Mouse (Mus musculus) adrenal gland, postnatal 14 days (tissue): ENCODE results near the gene Slc8b1. TPM values are rescaled to one million over a fixed set of nuclear protein-coding genes. Genes with fewer than 3 reads are reported as not detected.
A peak's percentile ranks its signal among the peaks of the same experiment; 100 is the strongest.
"Not testable (repeated sequence)": the region's sequence is repeated elsewhere in the genome, so short reads cannot be mapped to it uniquely, and the experiment has no call there.

Experiments used
- DNase-seq: peaks from one replicate; pipeline ENCODE4 v3.0.0; 2021; ENCODE audit warnings: mixed read lengths
- total RNA-seq: library from RNA; stranded (reverse); gene quantifications from 2 replicates; pipeline ENCODE4 v1.2.3, GENCODE M21; 2021

The Slc8b1 gene
- total RNA-seq, 1 experiment from 2014 or later: 33.5 TPM

DNA sequence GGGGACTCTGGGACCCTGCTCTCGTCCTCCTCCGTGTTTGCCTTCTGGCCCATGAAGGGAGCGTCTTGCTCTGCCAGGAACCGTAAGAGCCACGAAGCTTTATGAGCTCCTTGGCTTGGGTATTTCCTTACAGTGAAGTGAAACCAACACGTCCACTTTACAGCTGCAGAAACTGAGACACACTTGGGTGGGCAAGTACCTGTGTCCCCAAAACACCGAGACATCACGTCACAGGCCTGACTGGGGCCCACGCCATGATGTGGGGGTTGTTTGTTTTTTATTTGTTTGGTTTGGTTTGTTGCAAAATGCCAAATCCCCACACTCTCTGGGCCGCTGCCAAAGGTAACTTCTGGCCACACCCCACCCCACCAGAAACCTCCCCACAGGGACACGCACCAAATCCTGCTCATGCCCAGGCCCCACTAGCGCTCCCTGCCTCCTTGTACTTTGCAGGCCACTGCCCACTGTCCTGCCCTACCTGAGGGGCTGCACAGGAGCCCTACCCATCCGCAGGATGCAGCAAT lies 15.2 kb upstream of the Slc8b1 start:
- DNase-seq: no peak

DNA sequence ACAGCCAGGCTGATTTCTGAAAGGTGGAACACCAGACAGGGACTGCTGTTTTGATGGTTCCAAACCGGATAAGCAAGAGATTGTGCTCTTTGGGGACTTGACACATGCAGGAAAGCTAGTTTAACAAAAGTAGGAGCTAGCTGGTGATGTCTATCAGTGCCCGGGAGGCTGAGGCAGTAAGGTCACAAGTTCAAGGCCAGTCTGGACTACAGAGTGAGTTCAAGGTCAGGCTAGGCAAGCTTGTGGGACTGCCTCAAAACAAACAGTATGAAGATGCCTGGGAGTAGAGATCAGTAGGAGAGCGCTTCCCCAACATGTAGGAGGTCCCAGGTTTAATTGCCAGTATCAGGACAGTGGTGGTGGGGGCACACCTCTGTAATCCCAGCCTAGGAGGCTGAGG lies 13.9 kb upstream of the Slc8b1 start:
- no peak for DNase-seq

DNA sequence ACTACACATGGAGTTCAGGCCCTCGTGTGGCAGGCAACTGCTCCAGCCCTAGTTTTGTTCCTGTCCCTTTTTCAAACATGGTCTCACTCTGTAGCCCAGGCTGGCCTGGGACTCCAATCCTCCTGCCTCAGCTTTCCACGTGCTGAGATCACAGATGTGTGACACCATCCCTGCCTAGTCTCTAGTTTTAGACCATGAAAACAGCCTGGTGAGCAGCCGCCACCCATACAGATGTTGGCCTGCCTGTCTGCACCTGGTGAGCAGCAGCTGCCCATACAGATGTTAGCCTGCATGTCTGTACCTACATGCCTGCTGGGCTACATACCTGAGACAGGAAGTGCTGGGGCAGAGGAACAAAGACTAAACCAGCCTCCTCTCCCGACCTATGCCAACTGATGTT lies 11.8 kb upstream of the Slc8b1 start:
- DNase-seq: no peak

DNA sequence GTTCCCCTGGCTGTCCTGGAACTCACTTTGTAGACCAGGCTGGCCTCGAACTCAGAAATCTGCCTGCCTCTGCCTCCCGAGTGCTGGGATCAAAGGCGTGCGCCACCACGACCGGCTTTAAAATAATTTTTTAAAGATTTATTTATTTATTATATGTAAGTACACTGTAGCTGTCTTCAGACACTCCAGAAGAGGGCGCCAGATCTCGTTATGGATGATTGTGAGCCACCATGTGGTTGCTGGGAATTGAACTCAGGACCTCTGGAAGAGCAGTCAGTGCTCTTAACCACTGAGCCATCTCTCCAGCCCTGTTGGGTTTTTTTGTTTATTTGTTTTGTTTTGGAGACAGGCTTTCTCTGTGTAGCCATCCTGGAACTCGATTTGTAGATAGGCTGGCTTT lies 10.4 kb upstream of the Slc8b1 start:
- not testable (repeated sequence) for DNase-seq

DNA sequence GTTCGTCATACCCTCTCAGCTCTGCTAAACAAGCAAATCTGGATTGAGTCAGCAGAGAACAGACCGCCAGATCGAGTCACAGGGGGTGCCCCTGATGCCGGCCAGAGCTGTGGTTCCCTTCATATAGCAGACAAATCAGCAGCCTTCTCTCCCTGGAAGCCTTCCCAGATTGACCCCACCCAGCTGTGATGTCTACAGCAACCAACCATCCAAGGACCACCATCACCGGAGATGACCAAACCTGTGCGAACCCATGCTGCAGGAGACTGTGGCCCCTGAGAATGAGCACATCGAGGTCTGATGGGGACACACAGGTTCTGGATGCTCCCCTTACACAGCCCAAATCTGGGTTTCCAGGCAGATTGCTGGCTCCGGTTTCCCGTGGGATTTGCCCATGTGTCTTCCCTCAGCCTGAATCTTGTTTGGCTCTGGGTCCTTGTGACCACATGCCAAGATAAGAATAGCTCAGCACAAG lies 8.8 kb upstream of the Slc8b1 start:
- DNase-seq: no peak

DNA sequence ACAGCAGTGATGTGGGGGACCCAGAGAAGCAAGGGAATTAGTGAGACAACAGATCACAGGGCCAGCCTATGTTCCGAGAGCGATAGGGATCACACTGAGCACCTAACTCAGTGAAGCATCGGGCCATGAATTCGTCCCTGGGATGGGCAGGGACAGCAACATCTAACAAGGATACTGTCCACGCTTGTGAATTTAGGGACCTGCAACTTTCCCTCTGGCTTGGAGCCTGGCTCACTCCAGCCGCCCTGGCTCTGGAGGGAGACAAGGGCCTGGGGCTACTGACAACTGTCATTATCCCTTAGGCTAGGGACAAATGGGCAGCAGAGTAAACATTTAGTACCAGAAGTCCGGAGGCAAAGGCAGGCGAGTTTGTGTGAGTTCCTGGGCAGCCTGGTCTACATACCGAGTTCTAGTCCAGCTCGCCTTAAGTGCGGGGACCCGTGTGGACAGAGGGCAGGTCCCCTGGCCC lies 8.3 kb upstream of the Slc8b1 start:
- DNase-seq: no peak

DNA sequence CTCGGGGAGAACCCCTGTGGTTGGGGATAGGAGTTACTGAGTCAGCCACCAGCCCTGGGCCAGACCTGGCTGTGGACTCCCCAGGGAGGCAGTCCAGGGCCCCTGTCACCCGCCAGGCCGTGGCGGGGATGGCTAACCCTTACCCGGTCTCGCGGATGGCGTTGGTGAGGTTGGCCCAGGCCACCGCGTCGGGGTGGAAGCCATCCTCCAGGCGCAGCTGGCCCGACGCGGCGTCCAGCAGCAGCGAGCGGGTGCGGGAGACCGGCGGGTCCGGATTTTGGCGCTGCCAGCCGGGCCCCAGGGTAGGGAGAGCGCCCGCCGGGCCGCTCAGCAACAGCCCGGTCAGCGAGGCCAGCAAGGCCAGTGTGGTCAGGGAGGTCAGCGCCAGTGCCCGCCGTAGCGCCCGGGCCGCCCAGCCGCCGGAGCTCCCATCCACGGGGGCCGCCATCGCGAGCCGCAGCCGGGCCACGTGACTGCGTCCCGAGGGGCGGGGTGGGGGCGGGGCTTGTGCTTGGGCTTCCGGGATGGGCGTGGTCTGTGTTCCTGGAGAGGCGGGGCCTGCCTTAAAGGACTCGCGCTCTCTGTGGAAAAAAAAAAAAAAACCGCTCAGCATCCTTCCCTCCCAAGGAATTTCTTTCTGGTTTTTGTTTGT lies 7.7 kb upstream of the Slc8b1 start, which contains the start of gene Plbd2:
Plbd2 (minus strand) TSS at position 482 of the 652 bp plus-strand sequence.
- peak; percentile 92 for DNase-seq

DNA sequence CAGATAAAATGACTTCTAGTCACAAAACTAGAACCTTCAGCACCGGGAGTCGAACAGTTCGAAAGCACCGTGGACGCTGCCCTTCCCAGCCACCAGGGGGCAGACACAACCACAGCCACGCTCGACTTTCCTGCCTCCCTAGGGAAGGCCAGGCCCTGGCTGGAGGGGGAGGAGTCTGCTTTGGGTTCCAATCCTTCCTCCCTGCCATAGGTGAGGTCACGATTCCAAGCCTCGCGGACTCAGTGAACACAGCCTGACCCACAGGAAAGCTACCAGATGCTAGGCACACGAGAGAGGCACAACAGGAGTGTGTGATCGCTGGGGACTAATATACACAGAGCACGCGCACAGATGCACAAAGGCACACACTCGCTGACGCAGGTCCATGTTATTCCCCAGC lies 5.6 kb upstream of the Slc8b1 start:
- peak; percentile 89 for DNase-seq

DNA sequence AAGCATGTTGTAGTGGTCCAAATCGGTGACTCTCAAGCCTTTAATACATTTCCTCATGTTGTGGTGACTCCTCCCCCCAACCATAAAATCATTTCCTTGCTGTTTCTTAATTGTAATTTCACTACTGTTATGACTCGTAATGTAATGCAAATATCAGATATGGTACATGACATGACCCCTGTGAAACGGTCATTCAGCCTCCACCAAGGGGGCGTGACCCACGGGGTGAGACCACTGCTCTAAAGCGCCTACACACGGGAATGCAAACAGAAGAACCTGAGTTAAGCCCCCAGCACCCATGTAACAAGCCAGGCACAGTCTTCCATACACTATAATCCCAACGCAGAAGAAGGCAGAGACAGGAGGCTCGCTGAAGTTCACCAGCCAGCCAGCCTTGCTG lies 5.2 kb upstream of the Slc8b1 start:
- no peak for DNase-seq

DNA sequence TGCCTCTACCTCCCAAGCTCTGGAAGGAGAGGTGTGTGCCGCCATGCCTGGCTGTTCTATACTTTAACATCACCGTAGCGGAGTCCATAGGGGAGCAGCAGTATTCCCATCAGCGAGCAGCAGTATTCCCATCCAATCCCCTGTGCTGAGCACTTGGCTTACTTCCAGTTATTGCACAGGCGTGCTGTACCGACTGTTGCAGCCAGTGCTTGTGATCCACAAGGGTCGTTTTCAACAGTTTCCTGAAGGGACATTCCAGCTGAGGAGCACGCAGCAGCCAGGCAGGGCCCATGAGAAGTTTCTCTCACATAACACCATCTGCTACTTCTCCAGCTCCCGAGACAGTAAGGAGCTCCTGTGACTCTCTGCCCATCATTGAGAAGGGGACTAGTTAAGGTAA lies 4.5 kb upstream of the Slc8b1 start:
- DNase-seq: no peak

DNA sequence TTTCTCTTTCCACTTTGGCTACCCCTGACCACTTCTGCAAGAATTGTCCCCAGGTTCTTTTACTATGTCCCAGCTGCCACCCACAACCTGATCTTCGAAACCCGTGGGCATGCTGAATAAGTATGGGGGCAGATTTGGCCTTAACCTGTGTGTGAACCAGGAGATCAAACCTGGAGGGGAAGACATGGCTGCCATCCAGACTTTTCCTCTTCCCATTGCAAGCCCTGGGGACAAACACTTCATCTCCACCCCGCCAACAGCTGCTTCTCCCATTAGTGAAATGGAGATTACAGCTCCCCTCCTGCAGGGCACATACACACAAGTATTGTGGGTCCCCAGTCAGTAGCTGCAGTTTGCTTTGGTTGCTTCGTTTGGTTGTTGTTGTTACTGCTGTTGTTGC lies 3.7 kb upstream of the Slc8b1 start:
- DNase-seq: no peak

DNA sequence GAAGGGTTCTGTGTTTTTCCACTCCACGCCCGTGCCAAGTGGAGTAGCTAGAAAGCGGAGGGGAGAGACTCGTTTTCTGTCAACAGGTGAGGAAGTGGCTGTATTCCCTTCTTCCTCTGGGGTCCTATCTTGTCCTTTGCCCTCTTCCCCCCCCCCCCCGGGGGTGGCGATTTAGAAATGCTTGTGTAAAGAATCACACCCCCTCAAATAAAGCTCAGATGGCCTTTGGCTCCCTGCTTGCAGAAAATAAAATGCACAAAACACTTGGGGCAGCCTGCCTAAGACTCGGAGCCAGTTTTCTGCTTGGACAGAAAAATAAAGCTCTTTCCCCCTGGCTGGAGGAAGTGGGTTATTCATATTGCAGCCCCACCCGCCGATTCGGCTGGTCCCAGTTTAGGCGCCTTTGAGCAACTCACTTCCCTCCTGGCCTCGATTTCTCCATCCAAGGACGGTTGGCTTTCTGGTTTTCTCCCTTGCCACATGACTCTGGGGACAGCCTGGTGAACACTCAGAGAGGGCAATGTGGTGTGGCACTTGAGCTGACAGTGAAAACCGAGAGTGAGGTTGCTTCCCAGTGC lies 764 bp downstream of the Slc8b1 start:
- DNase-seq: peak; percentile 72

DNA sequence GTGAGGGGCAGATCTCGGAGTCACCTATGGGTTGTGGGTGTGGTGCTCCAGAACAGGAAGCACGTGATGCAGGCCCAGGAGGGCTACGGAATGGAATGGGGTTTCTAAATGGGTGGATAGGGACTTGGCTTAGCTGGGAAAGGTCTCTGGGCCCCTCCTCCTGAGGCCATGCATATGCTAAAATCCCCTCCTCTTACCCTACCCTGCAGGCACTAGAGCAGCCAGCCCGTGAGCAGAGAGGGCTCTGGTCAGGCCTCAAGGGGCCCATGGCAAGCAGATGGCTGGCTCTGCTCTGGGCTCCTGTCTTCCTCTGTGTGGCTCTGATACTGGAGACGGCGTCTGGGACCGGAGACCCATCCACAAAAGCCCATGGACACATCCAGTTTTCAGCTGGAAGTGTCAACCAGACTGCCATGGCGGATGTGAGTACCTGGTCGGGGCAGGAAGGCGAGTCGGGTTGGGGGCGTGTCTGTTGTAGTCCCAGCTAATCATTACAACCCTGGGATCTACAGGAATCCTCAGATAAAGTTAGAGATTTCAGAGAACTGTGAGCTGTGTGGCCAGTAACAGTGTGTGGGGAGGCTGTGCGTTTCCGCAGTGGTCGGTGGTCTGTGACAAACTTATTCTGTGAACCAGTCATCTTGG lies 2.1 kb downstream of the Slc8b1 start:
- no peak for DNase-seq

DNA sequence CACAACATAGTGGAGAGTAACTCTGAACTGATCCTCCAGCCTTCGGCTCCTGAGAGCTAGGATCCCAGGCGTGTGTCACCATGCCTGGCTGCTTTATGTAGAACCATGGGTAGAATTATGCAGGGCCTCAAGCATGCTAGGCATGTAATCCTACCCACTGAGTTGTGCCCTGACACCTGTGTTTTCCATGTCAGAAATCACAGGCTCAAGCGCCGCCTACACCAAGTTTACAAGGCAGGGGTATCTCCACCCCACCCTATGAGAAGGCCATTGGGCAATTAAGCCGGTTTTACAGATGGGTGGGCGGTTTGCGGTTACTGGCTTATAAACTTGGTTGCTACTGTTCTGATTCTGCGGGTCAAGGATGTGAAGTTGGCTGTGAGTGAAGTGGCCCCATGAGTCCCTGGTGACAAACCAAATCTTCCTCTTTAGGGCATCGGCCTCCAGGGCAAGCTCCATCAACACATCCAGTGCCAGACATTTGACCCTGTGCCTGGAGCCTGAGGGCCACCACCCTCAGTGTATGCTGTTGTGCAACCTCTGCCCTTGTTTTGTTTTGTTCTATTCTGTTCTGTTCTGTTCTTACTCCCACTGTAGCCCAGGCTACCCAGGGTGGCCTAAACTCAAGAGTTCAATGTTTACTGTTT lies 3.2 kb downstream of the Slc8b1 start:
- peak; percentile 69 for DNase-seq

DNA sequence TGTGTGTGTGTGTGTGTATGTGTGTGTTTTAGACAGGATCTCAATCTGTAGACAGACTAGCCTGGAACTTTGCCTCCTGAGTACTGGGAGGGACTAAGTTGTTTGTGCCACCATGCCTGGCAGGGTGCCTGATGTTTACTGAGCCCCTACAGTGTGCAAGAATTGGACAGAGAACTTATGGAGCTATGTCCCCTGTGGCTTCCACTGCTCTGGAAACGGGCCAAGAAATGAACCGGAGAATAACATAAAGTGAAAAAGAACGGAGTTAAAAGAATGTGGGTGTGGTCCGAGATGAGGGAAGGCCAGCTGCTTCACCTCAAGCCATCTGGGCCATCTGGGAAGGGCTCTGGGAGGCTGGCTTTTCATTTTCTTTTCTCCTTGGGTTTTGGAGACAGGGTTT lies 3.8 kb downstream of the Slc8b1 start:
- peak; percentile 58 for DNase-seq

DNA sequence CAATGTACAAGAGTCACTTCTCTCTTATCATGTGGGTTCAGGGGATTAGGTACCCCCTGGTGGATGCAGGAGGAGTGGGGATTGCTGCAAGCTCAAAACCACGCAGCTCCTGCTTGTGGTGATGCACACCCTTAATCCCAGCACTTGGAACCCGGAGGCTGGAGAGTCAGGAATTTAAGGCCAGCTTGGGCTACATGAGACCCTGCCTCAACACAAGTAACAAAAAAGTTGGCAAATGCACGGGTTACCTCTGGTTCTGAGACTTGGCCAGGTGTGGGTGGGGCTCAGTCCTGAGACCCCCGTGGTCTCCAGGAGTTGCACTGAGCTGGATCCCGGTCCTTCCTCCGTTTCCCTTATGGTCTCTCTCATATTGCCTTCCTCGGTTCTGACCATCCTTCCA lies 4.5 kb downstream of the Slc8b1 start:
- DNase-seq: no peak

DNA sequence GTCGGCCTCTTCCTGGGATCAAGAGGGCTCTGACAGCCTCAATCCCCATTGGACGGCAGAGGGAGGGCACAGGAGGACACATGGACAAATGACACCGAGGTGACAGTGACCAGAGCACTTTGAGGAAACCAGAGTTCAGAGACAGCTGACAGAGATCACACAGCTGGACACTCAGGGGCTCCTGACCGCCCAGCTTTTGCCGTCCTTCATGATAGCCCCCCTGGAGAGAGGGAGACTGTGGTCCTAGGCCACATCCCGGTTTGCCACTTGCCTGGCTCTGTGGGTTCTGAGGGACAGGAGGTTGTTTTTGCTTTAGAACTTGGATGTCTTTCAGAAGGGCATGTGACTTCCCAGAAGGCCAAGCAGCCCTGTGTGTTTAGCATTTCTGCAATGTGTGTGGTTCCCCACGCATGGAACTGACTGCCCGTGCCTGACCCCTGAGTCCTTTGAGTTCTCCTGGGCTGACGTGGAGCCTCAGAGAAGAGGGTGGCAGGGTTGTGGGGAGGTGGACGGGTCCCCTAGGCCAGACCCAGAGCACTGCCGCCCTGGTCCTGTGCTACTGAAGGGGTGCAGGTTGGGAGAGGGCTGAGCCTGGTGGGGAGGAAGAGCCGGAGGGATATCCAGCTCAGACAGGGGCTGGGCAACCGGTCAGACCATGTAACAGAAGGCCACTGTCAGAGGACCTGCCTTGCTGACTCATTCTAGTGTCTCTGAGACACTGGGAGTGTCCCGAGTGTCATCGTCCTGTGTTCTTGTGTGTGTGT lies 5.4 kb downstream of the Slc8b1 start:
- peak; percentile 63 for DNase-seq

DNA sequence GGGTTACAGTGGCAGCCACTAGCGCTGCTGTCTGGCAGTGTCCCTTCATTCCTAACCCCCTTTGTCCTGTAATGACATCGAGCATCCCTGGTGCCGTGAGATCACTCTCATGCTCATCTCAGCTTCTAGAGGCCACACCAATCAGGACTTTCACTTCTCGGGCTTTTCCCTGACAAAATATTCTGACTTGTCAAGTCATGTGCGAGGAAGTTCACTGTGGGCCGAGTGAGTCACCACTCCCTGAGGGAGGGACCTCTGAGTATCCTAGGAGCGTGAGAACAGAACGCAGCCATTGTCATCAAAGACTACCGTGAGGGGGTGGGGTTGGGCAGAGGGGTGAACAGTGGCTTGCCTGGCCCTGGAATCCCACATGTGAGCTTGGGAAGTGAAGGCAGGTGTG lies 6.6 kb downstream of the Slc8b1 start:
- DNase-seq: peak; percentile 71

DNA sequence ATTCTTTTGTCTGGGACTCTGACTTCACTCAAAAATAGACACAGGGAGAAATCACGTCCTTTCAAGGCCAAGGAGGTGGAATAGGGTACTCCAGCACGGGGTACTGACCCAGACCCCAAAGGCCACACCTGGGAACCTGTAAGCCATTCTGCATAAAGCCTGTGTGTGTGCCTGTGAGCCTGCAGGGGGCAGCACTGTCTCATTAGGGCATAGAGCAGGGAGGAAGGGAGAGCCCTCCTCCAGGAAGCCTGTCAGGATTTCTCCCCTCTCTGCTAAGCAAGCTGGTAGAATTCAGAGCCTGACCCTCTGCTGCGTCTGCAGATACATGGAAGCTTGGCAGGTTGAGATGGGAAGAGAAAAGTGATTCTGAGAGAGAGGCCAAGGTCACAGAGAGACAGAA lies 11.7 kb downstream of the Slc8b1 start:
- DNase-seq: peak; percentile 75

DNA sequence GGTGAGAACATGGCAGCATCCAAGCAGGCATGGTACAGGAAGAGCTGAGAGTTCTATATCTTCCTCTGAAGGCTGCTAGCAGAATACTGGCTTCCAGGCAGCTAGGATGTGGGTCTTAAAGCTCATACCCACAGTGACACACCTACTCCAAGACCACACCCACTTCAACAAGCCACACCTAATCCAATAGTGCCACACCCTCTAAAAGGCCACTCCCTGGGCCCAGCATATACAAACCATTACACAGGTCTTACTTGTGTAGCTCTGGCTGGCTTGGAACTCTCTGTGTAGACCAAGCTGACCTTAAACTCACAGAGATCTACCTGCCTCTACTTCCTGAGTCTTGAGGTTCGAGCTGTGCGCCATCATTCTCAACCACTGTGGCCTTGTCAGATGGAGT lies 13.8 kb downstream of the Slc8b1 start:
- no peak for DNase-seq

DNA sequence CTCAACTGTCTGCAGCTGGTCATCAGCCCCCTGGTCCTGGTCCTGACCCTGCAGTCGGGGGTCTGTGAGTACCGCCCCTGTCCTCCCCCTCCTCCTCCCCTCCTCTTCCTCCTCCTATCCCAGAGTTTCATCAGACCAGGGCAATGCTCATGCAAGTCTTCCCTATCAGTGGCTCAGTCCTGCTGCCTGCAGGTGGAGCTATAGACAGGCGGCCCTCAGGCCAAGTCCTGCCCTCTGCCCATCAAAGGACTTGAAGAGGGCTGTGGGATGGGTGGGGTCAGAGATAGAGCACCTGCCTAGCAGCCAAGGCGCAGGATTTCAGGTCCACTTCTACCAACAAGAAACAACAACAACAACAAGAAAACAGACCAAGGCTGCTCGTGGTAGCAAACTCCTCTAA lies 14.8 kb downstream of the Slc8b1 start:
- no peak for DNase-seq

DNA sequence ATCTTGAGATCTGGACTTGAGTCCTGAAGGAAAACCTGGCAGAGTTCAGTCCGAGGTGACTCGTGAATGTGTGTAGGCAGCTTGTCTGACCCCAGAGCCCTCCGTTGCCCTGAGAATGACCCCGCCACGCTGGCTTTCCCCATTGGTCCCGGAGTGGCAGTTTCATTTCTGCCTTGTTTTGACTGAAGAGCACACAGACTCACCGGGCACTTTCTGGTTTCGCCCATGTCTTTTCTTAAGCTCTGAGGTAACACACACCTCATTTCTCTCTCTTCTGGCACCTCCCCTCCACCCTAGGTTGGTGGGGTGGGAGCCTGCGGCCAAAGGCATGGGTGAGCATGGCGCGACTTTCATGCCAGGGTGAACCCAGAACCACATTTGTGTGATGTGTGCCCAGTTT lies 15.3 kb downstream of the Slc8b1 start:
- DNase-seq: no peak
